Mouse (Mus musculus) lung, postnatal 4 days (tissue): ENCODE data around the gene Pwp2.

Source experiments
- DNase-seq, 2 experiments: peaks; one replicate each; pipeline ENCODE4 v3.0.0; 2021

The Pwp2 gene

DNA sequence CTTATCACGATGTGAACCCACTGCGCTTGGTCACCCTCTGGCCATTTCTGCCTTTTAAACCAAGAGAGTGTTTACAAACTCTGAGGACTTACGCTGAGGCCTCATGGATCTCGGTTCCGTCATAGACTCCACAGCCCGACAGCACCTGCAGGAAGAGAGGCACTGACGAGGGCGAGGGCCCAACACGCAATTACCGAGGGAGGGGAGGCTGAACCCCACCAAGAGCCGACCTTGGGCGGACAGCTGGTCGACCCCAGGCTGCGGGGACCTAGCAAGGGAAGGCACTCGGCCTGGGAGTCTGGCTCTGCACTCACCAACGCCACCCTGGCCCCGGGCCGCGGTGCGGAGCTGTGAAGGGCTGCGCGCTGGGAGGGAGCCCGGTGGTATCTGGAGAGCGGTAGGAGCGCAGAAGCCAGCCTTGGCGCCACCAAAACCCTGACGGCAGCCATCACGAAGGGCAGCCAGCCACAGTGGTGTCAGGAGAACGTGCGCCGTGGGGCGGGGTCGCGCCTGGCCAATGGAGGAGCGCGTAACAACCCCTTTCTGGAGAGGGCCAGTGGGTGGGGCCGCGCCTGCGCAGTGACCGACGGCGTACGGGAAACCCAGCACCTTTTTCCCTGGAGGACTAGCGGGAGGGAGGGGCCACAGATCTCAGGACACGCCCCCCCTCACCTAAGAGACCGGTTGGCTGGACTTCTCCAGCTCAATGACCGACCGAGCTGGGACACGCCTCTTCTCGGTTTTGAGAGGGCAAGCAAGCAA, 15.5 kb downstream of the Pwp2 start, which contains the start of gene D10Jhu81e:
D10Jhu81e (minus strand) TSS at position 502 of the 762 bp plus-strand sequence.
- DNase-seq = peak; percentile 100

GRCm38 (mm10) chr10:78168792-78169191, 16.2 kb downstream of the Pwp2 start:
- DNase-seq = no peak

- DNase-seq = no peak
Observed at GRCm38 (mm10) chr10:78167775-78168174, 17.2 kb downstream of the Pwp2 start.

- no peak for DNase-seq
Observed at GRCm38 (mm10) chr10:78167333-78167732, 17.6 kb downstream of the Pwp2 start.

GRCm38 (mm10) chr10:78165256-78166005, 19.5 kb downstream of the Pwp2 start:
- DNase-seq = no peak

GRCm38 (mm10) chr10:78164786-78165185, 20.2 kb downstream of the Pwp2 start:
- no peak for DNase-seq

DNA sequence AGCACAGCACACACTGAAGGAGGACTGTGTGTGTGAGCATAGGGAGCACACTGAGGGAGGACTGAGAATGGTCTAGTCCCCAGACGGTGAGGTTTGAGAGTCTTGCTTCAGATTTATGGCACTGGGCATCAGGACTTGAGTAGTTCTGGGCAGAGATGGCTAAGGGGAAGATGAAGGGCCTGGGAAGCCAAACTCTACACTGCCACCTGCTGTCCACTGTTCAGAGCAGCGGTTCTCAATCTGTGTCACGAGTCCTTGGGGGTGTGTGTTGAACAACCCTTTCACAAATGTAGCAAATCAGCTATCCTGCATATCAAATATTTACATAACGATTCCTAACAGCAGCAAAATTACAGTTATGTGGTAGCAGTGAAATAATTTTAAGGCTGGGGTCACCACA, 21.0 kb downstream of the Pwp2 start:
- peak; percentile 63 to 83 for DNase-seq

DNA sequence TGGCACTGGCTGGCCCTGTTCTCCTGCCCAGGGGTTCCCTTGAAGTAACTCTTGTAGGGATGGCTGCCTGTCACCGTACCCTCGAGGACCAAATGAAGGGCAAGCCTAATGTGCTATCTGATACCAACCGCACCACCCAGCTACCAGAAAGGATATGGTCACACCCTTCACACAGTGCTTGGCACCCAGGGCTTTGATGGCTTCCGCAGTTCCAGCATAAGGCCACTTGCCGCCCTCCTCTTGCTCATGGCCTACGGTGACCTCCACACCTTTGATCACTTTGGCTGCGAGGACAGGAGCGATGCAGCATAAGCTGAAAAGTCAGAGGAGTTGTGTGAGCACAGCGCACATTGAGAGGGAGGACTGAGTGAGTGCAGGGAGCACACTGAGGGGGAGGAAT, 21.7 kb downstream of the Pwp2 start:
- DNase-seq = no peak

GRCm38 (mm10) chr10:78162646-78163045, 22.3 kb downstream of the Pwp2 start:
- no peak for DNase-seq

DNA sequence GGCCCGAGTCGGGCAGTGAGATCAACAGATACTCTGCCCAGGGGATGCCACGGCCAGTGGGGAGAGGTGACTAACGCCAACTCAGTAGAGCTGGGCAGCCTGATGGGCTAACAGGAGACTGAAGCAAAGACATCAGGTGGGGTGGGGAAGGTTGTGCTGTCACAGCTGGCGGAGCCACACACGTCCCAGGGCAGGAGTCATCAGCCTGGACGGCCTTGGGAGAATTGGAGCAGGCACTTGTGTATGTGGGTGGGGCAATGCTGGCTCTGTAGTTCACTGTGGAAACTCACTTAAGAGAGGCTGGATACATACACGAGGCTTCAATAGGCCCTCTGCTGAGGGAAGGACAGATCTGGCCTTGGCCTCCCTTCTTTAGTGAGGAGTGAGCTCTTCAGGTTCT, 23.9 kb downstream of the Pwp2 start:
- no peak for DNase-seq

DNA sequence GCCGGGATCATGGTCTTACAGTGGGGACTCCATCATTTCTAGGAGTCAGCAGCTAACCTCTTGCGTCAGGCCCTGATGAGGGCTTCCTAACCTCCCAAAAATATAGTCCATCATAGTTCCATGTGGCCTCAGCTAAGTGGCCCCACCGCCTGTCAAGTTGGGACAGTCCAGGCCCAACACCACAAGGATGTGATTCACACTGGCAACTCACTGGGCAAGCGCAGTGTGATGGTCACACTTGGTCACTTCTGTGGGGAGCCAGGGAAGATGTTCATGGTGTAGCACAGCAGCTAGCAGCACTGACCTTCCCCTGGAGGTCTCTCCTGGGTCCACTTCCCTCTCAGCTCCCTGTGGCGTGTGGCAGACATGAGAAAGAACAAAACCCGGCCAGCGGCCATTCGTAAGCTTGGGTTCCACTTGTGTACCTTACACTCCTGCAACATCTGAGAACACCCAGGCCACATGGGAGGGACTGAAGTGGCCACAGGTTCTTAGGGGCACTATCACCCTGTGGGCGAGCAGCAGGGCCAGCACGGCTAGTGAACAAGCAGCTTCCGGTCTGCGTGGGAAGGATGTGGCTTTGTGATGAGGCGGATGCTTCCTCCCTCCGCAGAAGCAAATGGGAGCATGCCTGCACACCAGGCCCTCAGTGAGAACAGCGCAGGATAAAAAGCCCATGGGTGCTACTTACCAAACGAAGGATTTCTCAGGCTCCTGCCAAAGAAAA, 24.4 kb downstream of the Pwp2 start:
- peak in 1 of 2 experiments; percentile 50 for DNase-seq

DNA sequence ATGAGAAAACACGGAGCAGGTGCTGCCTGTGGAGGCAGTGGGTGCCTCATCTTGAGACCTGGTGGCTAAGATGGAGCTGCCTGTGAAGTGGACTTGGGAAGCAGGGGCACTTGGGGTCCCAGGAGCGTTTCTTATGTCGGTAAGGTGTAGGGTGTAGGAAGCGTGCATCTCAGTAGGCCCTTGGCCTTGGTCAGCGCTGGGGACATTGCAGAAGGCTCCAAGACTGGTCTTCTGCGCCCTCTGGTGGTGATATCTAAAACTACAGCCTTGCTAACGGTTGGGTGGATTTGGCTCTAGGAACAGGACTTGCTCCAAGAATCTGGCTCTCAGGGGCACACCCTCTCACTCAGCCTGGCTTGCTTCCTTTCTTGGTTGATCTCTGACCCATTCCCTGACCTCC, 25.0 kb downstream of the Pwp2 start:
- peak; percentile 76 to 89 for DNase-seq

DNA sequence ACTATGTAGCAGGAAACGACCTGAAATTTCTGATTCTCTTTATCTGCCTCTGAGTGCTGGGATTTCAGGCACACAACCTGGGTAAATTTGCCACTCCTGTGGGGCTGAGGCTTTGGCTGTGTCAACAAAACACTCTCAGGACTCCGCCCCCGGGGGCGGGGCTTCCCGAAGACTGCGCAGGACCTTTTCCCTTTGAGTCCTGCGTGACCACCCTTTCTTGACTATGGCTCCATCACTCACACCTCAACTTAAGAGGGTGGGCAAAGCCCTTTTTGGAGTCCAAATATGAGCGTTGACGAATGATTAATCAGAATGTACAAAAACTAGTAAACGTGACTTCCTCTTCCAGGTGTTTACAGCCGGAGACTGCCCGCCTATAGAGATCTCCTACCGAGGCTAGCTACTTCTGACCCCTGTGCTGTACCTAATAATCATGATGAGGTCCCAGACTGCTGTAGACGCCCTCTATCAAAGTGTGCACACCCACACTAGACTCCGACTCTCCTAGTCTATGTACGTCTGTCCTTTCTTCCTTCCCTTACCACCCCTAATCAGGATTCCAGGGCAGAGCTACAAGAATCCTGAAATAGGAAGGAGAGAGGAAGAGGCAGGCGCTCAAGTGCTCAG, 25.6 kb downstream of the Pwp2 start:
- DNase-seq = peak; percentile 76 to 78

GRCm38 (mm10) chr10:78158041-78158440, 26.9 kb downstream of the Pwp2 start:
- DNase-seq = no peak

GRCm38 (mm10) chr10:78156926-78157325, 28.0 kb downstream of the Pwp2 start:
- no peak for DNase-seq

DNA sequence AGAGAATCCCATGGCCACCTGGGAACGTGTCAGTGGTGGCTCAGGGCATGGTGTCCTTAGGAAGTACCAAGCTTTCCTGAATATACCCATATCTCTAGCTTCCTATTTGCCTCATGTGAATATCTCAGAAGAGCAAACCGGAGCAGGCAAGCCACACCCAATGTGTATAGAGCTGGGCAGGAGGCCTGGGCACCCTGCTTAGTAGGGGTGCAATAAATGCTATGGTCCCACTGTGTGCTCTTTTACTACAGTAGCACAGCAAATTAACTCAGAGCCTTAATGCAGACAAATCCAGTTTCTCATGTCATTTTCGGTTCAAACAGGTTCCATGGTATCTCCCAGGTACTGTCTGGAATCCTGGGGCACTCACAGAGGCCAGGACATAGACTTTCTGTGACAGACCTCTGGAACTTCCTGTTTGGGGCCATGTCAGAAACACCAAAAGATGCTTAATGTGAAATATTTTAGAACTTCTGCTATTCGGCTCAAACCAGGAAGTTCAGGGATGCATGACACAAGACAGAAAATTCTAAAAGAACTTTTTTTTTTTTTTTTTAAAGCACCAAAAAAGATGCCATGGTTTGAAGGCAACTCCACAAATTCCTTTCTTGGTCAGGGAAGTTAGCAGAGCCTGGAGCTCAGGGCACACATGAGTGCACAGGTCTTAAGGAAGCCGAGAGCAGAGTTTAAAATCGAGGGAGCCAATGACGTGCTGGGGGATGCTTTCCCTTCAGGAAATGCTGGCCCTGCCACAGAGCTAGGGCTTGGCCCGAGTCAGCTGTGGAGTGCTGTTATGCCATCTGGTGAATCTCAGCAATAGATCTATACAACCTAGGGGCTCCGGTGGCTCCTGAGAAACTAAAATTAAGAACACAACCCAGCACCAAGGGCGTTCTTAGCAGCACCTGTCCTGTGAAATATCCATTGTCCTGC, 35.8 kb downstream of the Pwp2 start:
- DNase-seq = no peak

GRCm38 (mm10) chr10:78147908-78148441, 37.0 kb downstream of the Pwp2 start:
- no peak for DNase-seq

- DNase-seq = no peak
Observed at GRCm38 (mm10) chr10:78143727-78144505, 41.0 kb downstream of the Pwp2 start.

DNA sequence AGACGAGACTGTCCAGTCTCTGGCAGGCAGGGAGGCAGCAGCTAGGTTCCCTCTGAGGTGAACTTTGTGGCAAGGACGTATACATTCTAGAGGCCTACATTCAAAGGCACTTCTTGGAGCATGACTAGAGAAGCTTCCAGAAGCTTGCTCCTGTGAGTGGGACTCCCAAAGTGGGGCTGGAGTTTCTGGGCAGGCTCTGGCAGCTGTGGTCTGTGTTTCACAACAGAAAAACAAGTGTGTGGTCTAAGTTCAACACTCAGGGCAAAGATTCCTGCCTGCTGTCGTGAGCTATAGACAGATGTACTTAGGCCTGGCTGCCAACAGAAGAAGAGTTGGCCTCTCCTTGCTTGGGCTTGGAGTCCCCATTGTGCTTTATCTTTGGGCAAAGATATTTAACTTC, 44.1 kb downstream of the Pwp2 start:
- DNase-seq = peak in 1 of 2 experiments; percentile 62

GRCm38 (mm10) chr10:78140251-78140600, 44.7 kb downstream of the Pwp2 start:
- DNase-seq = no peak
